Mouse (Mus musculus) heart, embryonic 13.5 days (tissue): ENCODE measurements at regions not wholly inside any gene's neighbourhood (a gene's known extent, or its start where the extent isn't known, plus 50 kb on each side); places are given as distances from the start of the nearest gene placed in this dataset.

Experiments
- ATAC-seq: fragments of 200-750 bp; cut with Nextera tagmentation; 2 replicates; pipeline ENCODE4 v1.8.0; 2017; ENCODE audit warnings: moderate TSS enrichment; ENCODE audit not compliant: insufficient number of reproducible peaks, low FRiP score, low TSS enrichment; ENCODE audit errors: extremely low read depth
- H3K27ac ChIP-seq: fragments of 300-500 bp; sonication (generic); replicated peaks from 2 replicates; pipeline ENCODE4 v1.5.1; 2015; ENCODE audit warnings: moderate library complexity, mild to moderate bottlenecking, inconsistent platforms
- H3K27me3 ChIP-seq: fragments of 300-500 bp; sonication (generic); replicated peaks from 2 replicates; pipeline ENCODE4 v1.6.1; 2015; ENCODE audit warnings: mild to moderate bottlenecking, inconsistent platforms
- H3K36me3 ChIP-seq: fragments of 300-500 bp; sonication (generic); 2 replicates; pipeline ENCODE4 v1.6.1; 2015; ENCODE audit warnings: mild to moderate bottlenecking, inconsistent platforms
- H3K4me1 ChIP-seq: fragments of 300-500 bp; sonication (generic); 2 replicates; pipeline ENCODE4 v1.6.1; 2015; ENCODE audit warnings: inconsistent platforms
- H3K4me2 ChIP-seq: fragments of 300-500 bp; sonication (generic); 2 replicates; pipeline ENCODE4 v1.6.1; 2015; ENCODE audit warnings: inconsistent platforms, mild to moderate bottlenecking, moderate library complexity
- H3K4me3 ChIP-seq: fragments of 300-500 bp; sonication (generic); 2 replicates; pipeline ENCODE4 v1.5.1; 2015; ENCODE audit warnings: moderate library complexity, mild to moderate bottlenecking, inconsistent platforms
- H3K9ac ChIP-seq: fragments of 300-500 bp; sonication (generic); 2 replicates; pipeline ENCODE4 v1.6.1; 2015; ENCODE audit warnings: inconsistent platforms, mild to moderate bottlenecking, moderate library complexity
- H3K9me3 ChIP-seq: fragments of 300-500 bp; sonication (generic); 2 replicates; pipeline ENCODE4 v1.6.1; 2016; ENCODE audit warnings: inconsistent platforms
- WGBS: fragments of 180-500 bp; shearing (Covaris S2); methylation state at CpG from one replicate; pipeline ENCODE4 v1.1.7; 2015; ENCODE audit warnings: mixed read lengths; 5-methylcytosine and 5-hydroxymethylcytosine counted together

GRCm38 (mm10) chr15:63667536-63667935, 177.4 kb downstream of the Gsdmc2 start:
- H3K27me3 ChIP-seq = no peaks in the 10 kb centered on the region
- ATAC-seq = no peak
- WGBS = 71% methylated on average over 5 of the region's 5 CpGs

GRCm38 (mm10) chr15:63665517-63665916, 179.5 kb downstream of the Gsdmc2 start:
- no peak overlapping the region for H3K4me2 ChIP-seq
- H3K9ac ChIP-seq = no peak overlapping the region
- no peaks in the 10 kb centered on the region for H3K36me3 ChIP-seq
- H3K9me3 ChIP-seq = no peaks in the 10 kb centered on the region
- H3K4me1 ChIP-seq = no peaks in the 10 kb centered on the region
- no peak for ATAC-seq
- 72% methylated on average over 4 of the region's 4 CpGs for WGBS
- H3K4me3 ChIP-seq = no peak overlapping the region
- H3K27ac ChIP-seq = no peak overlapping the region
- no peaks in the 10 kb centered on the region for H3K27me3 ChIP-seq

More at GRCm38 (mm10) chr15:63667536-63667935, 177.4 kb downstream of the Gsdmc2 start:
- no peaks in the 10 kb centered on the region for H3K4me1 ChIP-seq
- no peak overlapping the region for H3K4me2 ChIP-seq
- no peaks in the 10 kb centered on the region for H3K36me3 ChIP-seq
- no peak overlapping the region for H3K27ac ChIP-seq
- H3K9ac ChIP-seq = no peak overlapping the region
- no peaks in the 10 kb centered on the region for H3K9me3 ChIP-seq
- H3K4me3 ChIP-seq = no peak overlapping the region

GRCm38 (mm10) chr15:63664877-63665276, 180.1 kb downstream of the Gsdmc2 start:
- H3K36me3 ChIP-seq = no peaks in the 10 kb centered on the region
- H3K9ac ChIP-seq = no peak overlapping the region
- 58% methylated on average over 2 of the region's 2 CpGs for WGBS
- H3K4me3 ChIP-seq = no peak overlapping the region
- H3K4me2 ChIP-seq = no peak overlapping the region
- H3K27ac ChIP-seq = no peak overlapping the region
- no peaks in the 10 kb centered on the region for H3K9me3 ChIP-seq
- no peaks in the 10 kb centered on the region for H3K27me3 ChIP-seq
- H3K4me1 ChIP-seq = no peaks in the 10 kb centered on the region
- ATAC-seq = no peak

GRCm38 (mm10) chr15:63662183-63662582, 182.8 kb downstream of the Gsdmc2 start:
- H3K27me3 ChIP-seq = no peaks in the 10 kb centered on the region
- no peak overlapping the region for H3K4me3 ChIP-seq
- H3K4me2 ChIP-seq = no peak overlapping the region
- H3K36me3 ChIP-seq = no peaks in the 10 kb centered on the region
- no peak overlapping the region for H3K9ac ChIP-seq
- H3K27ac ChIP-seq = no peak overlapping the region
- 66% methylated on average over 3 of the region's 3 CpGs for WGBS
- peaks cover 10% of the 10 kb centered on the region for H3K4me1 ChIP-seq
- ATAC-seq = no peak
- H3K9me3 ChIP-seq = no peaks in the 10 kb centered on the region

GRCm38 (mm10) chr15:63658031-63658521, 186.9 kb downstream of the Gsdmc2 start:
- no peak for ATAC-seq
- Histone ChIP-seq H3K4me3 (no peak overlapping the region), H3K27ac (no peak overlapping the region), H3K9me3 (no peaks in the 10 kb centered on the region), H3K36me3 (no peaks in the 10 kb centered on the region), H3K4me1 (peaks cover 10% of the 10 kb centered on the region), H3K4me2 (no peak overlapping the region), H3K9ac (no peak overlapping the region), H3K27me3 (no peaks in the 10 kb centered on the region)
- 45% methylated on average over 9 of the region's 9 CpGs for WGBS

- Histone ChIP-seq H3K36me3 (no peaks in the 10 kb centered on the region), H3K4me3 (no peak overlapping the region), H3K27ac (no peak overlapping the region), H3K9me3 (no peaks in the 10 kb centered on the region), H3K4me1 (no peaks in the 10 kb centered on the region), H3K27me3 (no peaks in the 10 kb centered on the region), H3K4me2 (no peak overlapping the region), H3K9ac (no peak overlapping the region)
- WGBS = 31% methylated on average over 11 of the region's 11 CpGs
- ATAC-seq = no peak
These were observed 192.6 kb downstream of the Gsdmc2 start for GRCm38 (mm10) chr15:63652216-63652961.

- no peak for ATAC-seq
- Histone ChIP-seq H3K4me2 (no peak overlapping the region), H3K36me3 (no peaks in the 10 kb centered on the region), H3K27me3 (no peaks in the 10 kb centered on the region), H3K9me3 (no peaks in the 10 kb centered on the region), H3K27ac (no peak overlapping the region), H3K4me3 (no peak overlapping the region), H3K9ac (no peak overlapping the region), H3K4me1 (no peaks in the 10 kb centered on the region)
- 83% methylated on average over 7 of the region's 7 CpGs for WGBS
These were observed 193.9 kb downstream of the Gsdmc2 start for GRCm38 (mm10) chr15:63651120-63651519.

GRCm38 (mm10) chr15:63648142-63648989, 196.6 kb downstream of the Gsdmc2 start:
- H3K27me3 ChIP-seq = no peaks in the 10 kb centered on the region
- no peak overlapping the region for H3K27ac ChIP-seq
- WGBS = 62% methylated on average over 12 of the region's 12 CpGs
- no peaks in the 10 kb centered on the region for H3K4me1 ChIP-seq
- ATAC-seq = no peak
- H3K4me2 ChIP-seq = no peak overlapping the region
- H3K4me3 ChIP-seq = no peak overlapping the region
- H3K9ac ChIP-seq = no peak overlapping the region
- no peaks in the 10 kb centered on the region for H3K36me3 ChIP-seq
- H3K9me3 ChIP-seq = no peaks in the 10 kb centered on the region

- Histone ChIP-seq H3K27me3 (no peaks in the 10 kb centered on the region), H3K4me2 (no peak overlapping the region), H3K4me3 (no peak overlapping the region), H3K36me3 (no peaks in the 10 kb centered on the region), H3K9me3 (no peaks in the 10 kb centered on the region), H3K27ac (no peak overlapping the region), H3K4me1 (no peaks in the 10 kb centered on the region), H3K9ac (no peak overlapping the region)
- no peak for ATAC-seq
These were observed 220.2 kb downstream of the Gsdmc2 start for GRCm38 (mm10) chr15:63624814-63625213.

- no peaks in the 10 kb centered on the region for H3K4me1 ChIP-seq
- no peaks in the 10 kb centered on the region for H3K27me3 ChIP-seq
- H3K9me3 ChIP-seq = no peaks in the 10 kb centered on the region
- H3K4me3 ChIP-seq = no peak overlapping the region
- H3K36me3 ChIP-seq = no peaks in the 10 kb centered on the region
- H3K4me2 ChIP-seq = no peak overlapping the region
- ATAC-seq = no peak
- no peak overlapping the region for H3K9ac ChIP-seq
- 75% methylated on average over 2 of the region's 2 CpGs for whole genome bisulfite sequencing
- no peak overlapping the region for H3K27ac ChIP-seq
These were observed 220.7 kb downstream of the Gsdmc2 start for GRCm38 (mm10) chr15:63624249-63624648.

- Histone ChIP-seq H3K4me2 (peak overlapping the region; percentile 39), H3K27me3 (no peaks in the 10 kb centered on the region), H3K36me3 (no peaks in the 10 kb centered on the region), H3K9me3 (no peaks in the 10 kb centered on the region), H3K4me1 (peaks cover 12% of the 10 kb centered on the region), H3K9ac (no peak overlapping the region), H3K27ac (peak overlapping the region; percentile 36; the same call in 1 of the 2 replicates), H3K4me3 (no peak overlapping the region)
- ATAC-seq = no peak
- WGBS = 33% methylated on average over 8 of the region's 8 CpGs
These were observed 228.3 kb downstream of the Gsdmc2 start for GRCm38 (mm10) chr15:63616506-63617208.
